Mouse (Mus musculus) heart, adult 2 months (tissue): ENCODE measurements around the gene Plpp7.

Source experiments
- CTCF ChIP-seq: fragments of 200-600 bp; IDR thresholded peaks from 2 replicates; pipeline ENCODE4 v1.8.1; 2022; ENCODE audit warnings: antibody characterized with exemption, mild to moderate bottlenecking, moderate library complexity
- EP300 ChIP-seq: fragments of 200-500 bp; IDR thresholded peaks from 2 replicates; pipeline ENCODE4 v1.6.1; 2011; ENCODE audit warnings: low read depth, low read length, control low read depth; ENCODE audit not compliant: insufficient read depth
- POLR2A ChIP-seq: fragments of 200-500 bp; IDR thresholded peaks from 2 replicates; pipeline ENCODE4 v1.6.1; 2011; ENCODE audit warnings: mild to moderate bottlenecking, low read depth, low read length, control low read depth; ENCODE audit not compliant: insufficient read depth

GRCm38 (mm10) chr2:32130435-32130834 lies 35.1 kb downstream of the Plpp7 start:
- TF ChIP-seq EP300, result peak; percentile 78
- no peak for TF ChIP-seq POLR2A
- TF ChIP-seq CTCF, result peak; percentile 91
